Mouse (Mus musculus) ES-E14 (cell line): ENCODE results near the gene Sbf2. TPM values are rescaled to one million over a fixed set of nuclear protein-coding genes. Genes with fewer than 3 reads are reported as not detected.

Experiments used
- DNase-seq: peaks from one replicate; pipeline ENCODE4 v3.0.0-alpha.2; 2013; ENCODE audit warnings: low read depth, low spot score
- H3K27ac ChIP-seq: 2 replicates; pipeline ENCODE4 v1.5.1; 2012; ENCODE audit warnings: low read depth, mild to moderate bottlenecking, low read length, moderate library complexity, mixed read lengths; ENCODE audit not compliant: poor library complexity, insufficient read depth, severe bottlenecking
- H3K36me3 ChIP-seq: 2 replicates; pipeline ENCODE4 v1.6.1; 2012; ENCODE audit warnings: mild to moderate bottlenecking, low read length, moderate library complexity, mixed read lengths; ENCODE audit not compliant: control insufficient read depth, poor library complexity, insufficient read depth, severe bottlenecking
- H3K4me1 ChIP-seq, 2 experiments: fragments of 150-350 bp in 1 of 2; sonication (generic) in 1 of 2; 2 replicates each; pipeline ENCODE4 v1.6.1; 2012; ENCODE audit warnings: low read length in 2 of 2, mild to moderate bottlenecking in 1 of 2, mixed read lengths in 1 of 2; ENCODE audit not compliant: control insufficient read depth in 2 of 2, insufficient read depth in 2 of 2, poor library complexity in 1 of 2
- H3K4me3 ChIP-seq, 2 experiments: fragments of 150-350 bp in 1 of 2; sonication (generic) in 1 of 2; 2 replicates each; pipeline ENCODE4 v1.5.1; 2012; ENCODE audit warnings: low read length in 2 of 2, low read depth in 1 of 2, mild to moderate bottlenecking in 1 of 2, mixed read lengths in 1 of 2; ENCODE audit not compliant: insufficient read depth in 1 of 2, poor library complexity in 1 of 2, severe bottlenecking in 1 of 2
- H3K9ac ChIP-seq: 2 replicates; pipeline ENCODE4 v1.6.1; 2012; ENCODE audit warnings: low read depth, mild to moderate bottlenecking, low read length, mixed read lengths; ENCODE audit not compliant: poor library complexity, insufficient read depth, severe bottlenecking
- H3K9me3 ChIP-seq: fragments of 150-350 bp; sonication (generic); 2 replicates; pipeline ENCODE4 v1.6.1; 2012; ENCODE audit warnings: low read depth, mild to moderate bottlenecking, low read length; ENCODE audit not compliant: control insufficient read depth, insufficient read depth
- CHD2 ChIP-seq: IDR thresholded peaks from 2 replicates; pipeline ENCODE4 v1.6.1; 2014; ENCODE audit warnings: mild to moderate bottlenecking, low read depth, low read length, inconsistent platforms
- HCFC1 ChIP-seq: IDR thresholded peaks from 2 replicates; pipeline ENCODE4 v1.6.1; 2012; ENCODE audit warnings: low read length, inconsistent platforms, borderline replicate concordance; ENCODE audit not compliant: insufficient read depth
- MAFK ChIP-seq: IDR thresholded peaks from 2 replicates; pipeline ENCODE4 v1.6.1; 2014; ENCODE audit warnings: mild to moderate bottlenecking, low read depth, low read length, inconsistent platforms; ENCODE audit not compliant: insufficient read depth
- ZC3H11A ChIP-seq: IDR thresholded peaks from 2 replicates; pipeline ENCODE4 v1.6.1; 2012; ENCODE audit warnings: low read depth, mild to moderate bottlenecking, inconsistent platforms, low read length, borderline replicate concordance
- ZNF384 ChIP-seq: IDR thresholded peaks from 2 replicates; pipeline ENCODE4 v1.6.1; 2012; ENCODE audit warnings: low read depth, low read length, inconsistent platforms
- in situ Hi-C, 2 experiments: fragments of 600-800 bp; cut with MboI; formaldehyde crosslinking; loops; one replicate each; pipeline ENCODE4 v1.15.1; 2025; ENCODE audit warnings: low sequenced_read_pairs in 2 of 2, inconsistent platforms in 1 of 2; ENCODE audit not compliant: unreplicated experiment in 2 of 2
- total RNA-seq: library from RNA; depleted of rRNA; stranded (reverse); fragments of 300-350 nt; gene quantifications from 2 replicates; pipeline ENCODE4 v1.2.3, GENCODE M21; 2012; rRNA removed

Sbf2 gene
- 17.4 and 21.6 TPM in 2 replicates for total RNA-seq

- Histone ChIP-seq H3K9me3 (no peaks in the 10 kb centered on the region), H3K27ac (peak within 1 kb of the TSS; percentile 84), H3K9ac (peak within 1 kb of the TSS; percentile 80), H3K36me3 (no peaks in the 10 kb centered on the region), H3K4me3 (peak within 1 kb of the TSS; percentile 79 to 97), H3K4me1 (peaks cover 0 to 7% of the 10 kb centered on the region in 2 experiments; a peak in 2 of 4 replicates)
- DNase-seq: no peak
- in situ Hi-C loops: no loop called here
- no peak for TF ChIP-seq MAFK
- no peak for TF ChIP-seq ZC3H11A
- TF ChIP-seq CHD2: 0 out of 2 replicates have a peak, but pooled peaks have one; percentile 46
- TF ChIP-seq ZNF384: no peak
- peak; percentile 28; the same call in 1 of the 2 replicates for TF ChIP-seq HCFC1
These were observed at the start of gene Sbf2 for GRCm38 (mm10) chr7:110614133-110615063. Gene Sbf2 (minus strand): TSS chr7:110614922.

DNA sequence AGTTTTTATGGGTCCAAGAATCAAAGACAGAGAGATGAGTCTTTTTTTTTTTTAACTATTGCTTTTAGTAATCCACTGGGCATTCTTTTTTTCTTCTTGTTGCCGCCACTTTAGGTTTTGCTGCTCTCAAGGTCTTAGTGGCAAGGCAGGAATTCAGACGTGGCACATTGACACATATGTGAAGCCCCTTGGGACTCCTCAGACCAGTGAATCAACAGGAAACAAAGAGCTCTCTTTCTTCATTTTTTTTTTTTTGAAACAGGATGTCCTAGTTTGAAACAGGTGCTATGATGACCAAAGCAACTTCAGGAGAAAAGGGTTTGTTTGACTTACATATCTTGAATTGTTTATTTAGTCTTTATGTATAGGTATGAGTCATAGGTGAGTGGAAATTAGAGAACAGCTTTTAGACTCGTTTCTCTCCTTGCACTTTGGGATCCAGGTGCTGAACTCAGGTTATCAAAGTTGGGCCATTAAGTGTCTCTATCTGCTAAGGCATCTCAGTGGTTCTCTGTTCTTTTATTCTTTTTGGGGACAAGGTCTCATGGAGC is 43.7 kb upstream of the Sbf2 start:
- in situ Hi-C loops: no loop called here
- Histone ChIP-seq H3K27ac (no peak overlapping the region), H3K4me3 (no peak overlapping the region), H3K9me3 (no peaks in the 10 kb centered on the region), H3K36me3 (no peaks in the 10 kb centered on the region), H3K9ac (no peak overlapping the region), H3K4me1 (no peaks in the 10 kb centered on the region)
- no peak for DNase-seq
- TF ChIP-seq MAFK: no peak
- no peak for TF ChIP-seq CHD2
- TF ChIP-seq ZC3H11A: no peak
- no peak for TF ChIP-seq HCFC1
- no peak for TF ChIP-seq ZNF384

GRCm38 (mm10) chr7:110655966-110656365 is 41.2 kb upstream of the Sbf2 start:
- in situ Hi-C loops: no loop called here
- no peaks in the 10 kb centered on the region for H3K9me3 ChIP-seq
- H3K9ac ChIP-seq: no peak overlapping the region
- DNase-seq: no peak
- H3K27ac ChIP-seq: no peak overlapping the region
- TF ChIP-seq MAFK: no peak
- TF ChIP-seq ZC3H11A: no peak
- no peak for TF ChIP-seq HCFC1
- no peak for TF ChIP-seq ZNF384
- TF ChIP-seq CHD2: no peak
- H3K4me1 ChIP-seq: no peaks in the 10 kb centered on the region
- no peak overlapping the region for H3K4me3 ChIP-seq
- no peaks in the 10 kb centered on the region for H3K36me3 ChIP-seq

DNA sequence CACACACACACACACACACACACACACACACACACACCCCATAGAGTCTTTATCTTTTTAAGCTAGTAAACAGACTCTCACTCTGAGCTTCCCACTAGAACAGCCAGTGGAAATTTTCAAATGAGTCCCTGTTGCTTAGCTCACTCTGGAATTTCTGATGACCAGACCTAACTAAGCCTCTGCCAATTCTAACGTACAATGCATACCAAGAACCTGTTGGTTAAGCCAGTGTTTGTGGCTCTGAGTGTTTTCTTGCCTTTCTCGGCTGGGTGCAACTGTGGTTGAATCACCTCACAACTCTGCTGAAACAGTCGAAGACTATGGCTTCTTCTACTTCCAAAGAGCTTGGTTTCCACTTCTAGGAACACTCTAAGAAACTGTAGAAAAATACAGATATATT is 40.5 kb upstream of the Sbf2 start:
- no peaks in the 10 kb centered on the region for H3K9me3 ChIP-seq
- in situ Hi-C loops: no loop called here
- no peak overlapping the region for H3K9ac ChIP-seq
- no peaks in the 10 kb centered on the region for H3K4me1 ChIP-seq
- H3K27ac ChIP-seq: no peak overlapping the region
- TF ChIP-seq MAFK: no peak
- no peak for TF ChIP-seq HCFC1
- no peak for TF ChIP-seq ZNF384
- TF ChIP-seq CHD2: no peak
- no peak for TF ChIP-seq ZC3H11A
- H3K4me3 ChIP-seq: no peak overlapping the region
- no peaks in the 10 kb centered on the region for H3K36me3 ChIP-seq
- no peak for DNase-seq

DNA sequence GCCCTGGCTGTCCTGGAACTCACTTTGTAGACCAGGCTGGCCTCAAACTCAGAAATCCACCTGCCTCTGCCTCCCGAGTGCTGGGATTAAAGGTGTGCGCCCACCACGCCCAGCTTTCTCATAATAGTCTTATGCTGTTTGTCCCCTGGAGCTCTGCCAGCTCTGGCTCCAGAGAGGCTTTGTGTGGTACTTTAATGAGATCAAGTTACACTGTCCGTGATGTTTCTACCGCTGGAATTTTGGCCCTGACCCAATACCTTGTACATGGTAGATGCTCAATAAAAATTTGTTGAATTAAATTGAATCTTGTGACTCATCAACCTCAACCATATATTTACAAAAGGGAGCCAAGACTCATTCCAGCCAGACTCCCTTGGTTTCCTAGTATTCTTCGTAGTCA is 36.4 kb upstream of the Sbf2 start:
- DNase-seq: no peak
- no peaks in the 10 kb centered on the region for H3K36me3 ChIP-seq
- no peak overlapping the region for H3K4me3 ChIP-seq
- TF ChIP-seq ZC3H11A (no peak), ZNF384 (no peak), HCFC1 (no peak), CHD2 (no peak), MAFK (no peak)
- peaks cover 0 to 2% of the 10 kb centered on the region in 2 experiments; a peak in 2 of 4 replicates for H3K4me1 ChIP-seq
- H3K9me3 ChIP-seq: no peaks in the 10 kb centered on the region
- H3K9ac ChIP-seq: no peak overlapping the region
- H3K27ac ChIP-seq: no peak overlapping the region
- in situ Hi-C loops: no loop called here
